Mouse (Mus musculus) CD4-positive, CD25-positive, alpha-beta regulatory T cell, adult 4 months (primary cell): ENCODE data around the gene Glt8d1. TPM values are rescaled to one million over a fixed set of nuclear protein-coding genes. Genes with fewer than 3 reads are reported as not detected.

Experiments
- polyA plus RNA-seq, 2 experiments: library from polyadenylated mRNA; unstranded; fragments of 100-300 nt; shearing (Covaris generic); gene quantifications; one replicate each; pipeline ENCODE4 v1.2.1; 2017

Glt8d1 gene
- polyA plus RNA-seq, 2 experiments from 2014 or later, result 10.1 to 10.4 TPM

Other genes starting within 250 kb of the Glt8d1 start
- 1 to 10 TPM; 4.6 to 6.3 TPM for gene Tmem110, start 175.8 kb upstream of the Glt8d1 start, polyA plus RNA-seq
- 1 to 10 TPM in 1 of 2 experiments, under 1 TPM in 1; 0.26 to 1.0 TPM for gene Mustn1, start 122.2 kb upstream of the Glt8d1 start, polyA plus RNA-seq
- gene Itih4, start 114.9 kb upstream of the Glt8d1 start, polyA plus RNA-seq, result not detected
- not detected for gene Itih3, start 77.6 kb upstream of the Glt8d1 start, polyA plus RNA-seq
- not detected for gene Itih1, start 58.1 kb upstream of the Glt8d1 start, polyA plus RNA-seq
- 1 to 10 TPM; 5.9 to 6.0 TPM for gene Nek4, start 50.0 kb upstream of the Glt8d1 start, polyA plus RNA-seq
- 100 to 1,000 TPM; 278 to 298 TPM for gene Spcs1, start 272 bp downstream of the Glt8d1 start, polyA plus RNA-seq
- 10 to 100 TPM; 40.1 to 46.0 TPM for gene Pbrm1, start 17.7 kb downstream of the Glt8d1 start, polyA plus RNA-seq
- gene Gnl3, start 17.8 kb downstream of the Glt8d1 start, polyA plus RNA-seq, result 10 to 100 TPM; 77.0 to 78.1 TPM
- gene Smim4, start 127.6 kb downstream of the Glt8d1 start, polyA plus RNA-seq, result 10 to 100 TPM; 66.3 to 68.7 TPM
- gene Nt5dc2, start 129.7 kb downstream of the Glt8d1 start, polyA plus RNA-seq, result not detected
- gene Stab1, start 167.2 kb downstream of the Glt8d1 start, polyA plus RNA-seq, result 1 to 10 TPM in 1 of 2 experiments, under 1 TPM in 1; 0.91 to 2.7 TPM
- not detected for gene Tnnc1, start 206.9 kb downstream of the Glt8d1 start, polyA plus RNA-seq
- gene Nisch, start 215.5 kb downstream of the Glt8d1 start, polyA plus RNA-seq, result 100 to 1,000 TPM; 151 to 190 TPM
- not detected for gene Sema3g, start 216.5 kb downstream of the Glt8d1 start, polyA plus RNA-seq
- 10 to 100 TPM; 11.8 to 12.2 TPM for gene Phf7, start 249.9 kb downstream of the Glt8d1 start, polyA plus RNA-seq